Mouse (Mus musculus) common myeloid progenitor, adult 5-6 weeks (primary cell): ENCODE data around the gene Ankrd13b. TPM values are rescaled to one million over a fixed set of nuclear protein-coding genes. Genes with fewer than 3 reads are reported as not detected.
"Not testable (repeated sequence)": the region's sequence is repeated elsewhere in the genome, so short reads cannot be mapped to it uniquely, and the experiment has no call there.

ENCODE experiments used
- ATAC-seq: replicated peaks from 2 replicates; pipeline ENCODE4 v1.8.0; 2016; ENCODE audit warnings: low read depth, mild to moderate bottlenecking, moderate TSS enrichment, inconsistent platforms; ENCODE audit not compliant: poor library complexity, severe bottlenecking
- total RNA-seq: library from RNA; stranded (forward); fragments of 200-1000, 187-1606 nt; gene quantifications from 2 replicates; pipeline ENCODE4 v1.2.3, GENCODE M21; 2017

The Ankrd13b gene
- total RNA-seq: 8.7 and 10.5 TPM in 2 replicates

- ATAC-seq: no peak
Observed at GRCm38 (mm10) chr11:77489591-77490235, at the start of gene Ankrd13b. Ankrd13b (minus strand) TSS chr11:77489678.

- ATAC-seq: no peak
Observed at GRCm38 (mm10) chr11:77532202-77532846, 42.8 kb upstream of the Ankrd13b start.

- no peak for ATAC-seq
Observed at GRCm38 (mm10) chr11:77530862-77531261, 41.4 kb upstream of the Ankrd13b start.

GRCm38 (mm10) chr11:77529644-77530043, 40.2 kb upstream of the Ankrd13b start:
- no peak for ATAC-seq

- not testable (repeated sequence) for ATAC-seq
Observed at GRCm38 (mm10) chr11:77528420-77528819, 38.9 kb upstream of the Ankrd13b start.

GRCm38 (mm10) chr11:77525804-77526486, 36.5 kb upstream of the Ankrd13b start:
- 0 out of 2 replicates have a peak, but pooled peaks have one; percentile 39 for ATAC-seq

GRCm38 (mm10) chr11:77520601-77521529, 31.4 kb upstream of the Ankrd13b start:
- ATAC-seq: peak; percentile 43

GRCm38 (mm10) chr11:77519043-77519442, 29.6 kb upstream of the Ankrd13b start, which contains the start of gene Gm10392:
Gm10392 (minus strand) TSS chr11:77519198.
- peak; percentile 79 for ATAC-seq

GRCm38 (mm10) chr11:77518051-77518798, 28.7 kb upstream of the Ankrd13b start:
- no peak for ATAC-seq

- ATAC-seq: no peak
Observed at GRCm38 (mm10) chr11:77516553-77517425, 27.3 kb upstream of the Ankrd13b start.

GRCm38 (mm10) chr11:77515637-77516552, 26.4 kb upstream of the Ankrd13b start, which contains the start of gene Trp53i13:
Trp53i13 (minus strand) TSS chr11:77515980.
- peak; percentile 6; the same call in 1 of the 2 replicates for ATAC-seq

GRCm38 (mm10) chr11:77514832-77515636, 25.6 kb upstream of the Ankrd13b start, which contains the start of gene Abhd15:
Abhd15 (plus strand) TSS chr11:77515121.
- peak; percentile 19 for ATAC-seq

- ATAC-seq: 0 out of 2 replicates have a peak, but pooled peaks have one; percentile 6
Observed at GRCm38 (mm10) chr11:77514281-77514831, 24.9 kb upstream of the Ankrd13b start.

- ATAC-seq: 0 out of 2 replicates have a peak, but pooled peaks have one; percentile 2
Observed at GRCm38 (mm10) chr11:77513811-77514170, 24.3 kb upstream of the Ankrd13b start.

GRCm38 (mm10) chr11:77512891-77513810, 23.7 kb upstream of the Ankrd13b start:
- ATAC-seq: peak; percentile 42; the same call in 1 of the 2 replicates
